Mouse (Mus musculus): Measurements from ENCODE around the gene Gm10974. TPM values are rescaled to one million over a fixed set of nuclear protein-coding genes. Genes with fewer than 3 reads are reported as not detected.

Gm10974 gene
- total and polyA plus RNA-seq, 3 experiments = not detected

- TF ChIP-seq EP300 (IDR thresholded peaks at IDR 0.05; ENCODE audit: insufficient read depth, low read depth, low read length) (no peak), CTCF (IDR thresholded peaks at IDR 0.05) (peak; percentile 77)
- Histone ChIP-seq H3K36me3 (ENCODE audit: control insufficient read depth, insufficient read depth, low read length) (no peaks in the 10 kb centered on the region), H3K79me2 (replicated peaks; ENCODE audit: control insufficient read depth, insufficient read depth, low read length) (no peaks in the 10 kb centered on the region), H3K4me1 (ENCODE audit: control insufficient read depth, insufficient read depth, low read length) (peaks cover 12% of the 10 kb centered on the region), H3K27me3 (ENCODE audit: control insufficient read depth, insufficient read depth, low read length) (no peaks in the 10 kb centered on the region), H3K4me3 (no peak overlapping the region), H3K9ac (ENCODE audit: low read depth, low read length) (no peak overlapping the region; the same call in 1 of the 2 replicates), H3K27ac (no peak overlapping the region; the same call in 1 of the 2 replicates)
- WGBS = 38% methylated on average over 4 of the region's 4 CpGs
- peak; percentile 66 to 82 for DNase-seq
- intact Hi-C loops (cut with DNase I) = loop anchor here (1.0 to 5.0 kb wide), 2 partner anchors 32 to 45 kb away; partner anchors contain the start of gene Lrrk1
Observed at GRCm38 (mm10) chr7:66342323-66342722, 23.4 kb upstream of the Gm10974 start.

GRCm38 (mm10) chr7:66342831-66343230 is 22.9 kb upstream of the Gm10974 start:
- WGBS = 65% methylated on average over 6 of the region's 6 CpGs
- Histone ChIP-seq H3K4me3 (0 out of 2 replicates have a peak overlapping the region, but pooled peaks have one; percentile 23), H3K79me2 (replicated peaks; ENCODE audit: control insufficient read depth, insufficient read depth, low read length) (no peaks in the 10 kb centered on the region), H3K9ac (ENCODE audit: low read depth, low read length) (peak overlapping the region; percentile 14; the same call in 1 of the 2 replicates), H3K4me1 (ENCODE audit: control insufficient read depth, insufficient read depth, low read length) (peaks cover 12% of the 10 kb centered on the region), H3K36me3 (ENCODE audit: control insufficient read depth, insufficient read depth, low read length) (no peaks in the 10 kb centered on the region), H3K27ac (peak overlapping the region; percentile 73), H3K27me3 (ENCODE audit: control insufficient read depth, insufficient read depth, low read length) (no peaks in the 10 kb centered on the region)
- TF ChIP-seq EP300 (IDR thresholded peaks at IDR 0.05; ENCODE audit: insufficient read depth, low read depth, low read length) = no peak
- intact Hi-C loops (cut with DNase I) = loop anchor here (1.0 to 5.0 kb wide), 2 partner anchors 33 to 44 kb away; partner anchors contain the start of gene Lrrk1
- peak in 1 of 2 experiments; percentile 35 for DNase-seq

- H3K4me3 ChIP-seq = 0 out of 2 replicates have a peak overlapping the region, but pooled peaks have one; percentile 23
Observed at GRCm38 (mm10) chr7:66343307-66343706, 22.4 kb upstream of the Gm10974 start.

GRCm38 (mm10) chr7:66346959-66347663 is 18.6 kb upstream of the Gm10974 start:
- Histone ChIP-seq H3K4me3 (no peak overlapping the region), H3K36me3 (ENCODE audit: control insufficient read depth, insufficient read depth, low read length) (no peaks in the 10 kb centered on the region), H3K9ac (ENCODE audit: low read depth, low read length) (no peak overlapping the region), H3K79me2 (replicated peaks; ENCODE audit: control insufficient read depth, insufficient read depth, low read length) (0 out of 2 replicates have a peak, but pooled peaks cover 2% of the 10 kb centered on the region), H3K27me3 (ENCODE audit: control insufficient read depth, insufficient read depth, low read length) (no peaks in the 10 kb centered on the region), H3K4me1 (ENCODE audit: control insufficient read depth, insufficient read depth, low read length) (peaks cover 5% of the 10 kb centered on the region), H3K27ac (no peak overlapping the region)
- TF ChIP-seq POLR2A (IDR thresholded peaks at IDR 0.05; ENCODE audit: insufficient read depth, low read depth, low read length) (no peak), EP300 (IDR thresholded peaks at IDR 0.05; ENCODE audit: insufficient read depth, low read depth, low read length) (no peak), CTCF (IDR thresholded peaks at IDR 0.05) (no peak)
- DNase-seq = no peak
- intact Hi-C loops (cut with DNase I) = no loop called here
- WGBS = 83% methylated on average over 9 of the region's 9 CpGs

More at GRCm38 (mm10) chr7:66343307-66343706, 22.4 kb upstream of the Gm10974 start:
- H3K36me3 ChIP-seq (ENCODE audit: control insufficient read depth, insufficient read depth, low read length) = no peaks in the 10 kb centered on the region
- peaks cover 12% of the 10 kb centered on the region for H3K4me1 ChIP-seq (ENCODE audit: control insufficient read depth, insufficient read depth, low read length)
- H3K27me3 ChIP-seq (ENCODE audit: control insufficient read depth, insufficient read depth, low read length) = no peaks in the 10 kb centered on the region
- intact Hi-C loops (cut with DNase I) = loop anchor here (5.0 kb wide), 1 partner anchor 44 kb away; the partner anchor contains the start of gene Lrrk1
- H3K27ac ChIP-seq = peak overlapping the region; percentile 73
- TF ChIP-seq CTCF (IDR thresholded peaks at IDR 0.05) (no peak), EP300 (IDR thresholded peaks at IDR 0.05; ENCODE audit: insufficient read depth, low read depth, low read length) (no peak), POLR2A (IDR thresholded peaks at IDR 0.05; ENCODE audit: insufficient read depth, low read depth, low read length) (no peak)
- WGBS = 45% methylated on average over 5 of the region's 5 CpGs
- H3K79me2 ChIP-seq (replicated peaks; ENCODE audit: control insufficient read depth, insufficient read depth, low read length) = no peaks in the 10 kb centered on the region
- no peak for DNase-seq
- H3K9ac ChIP-seq (ENCODE audit: low read depth, low read length) = no peak overlapping the region; the same call in 1 of the 2 replicates

- 0 out of 2 replicates have a peak, but pooled peaks cover 2% of the 10 kb centered on the region for H3K79me2 ChIP-seq (replicated peaks; ENCODE audit: control insufficient read depth, insufficient read depth, low read length)
- H3K27me3 ChIP-seq (ENCODE audit: control insufficient read depth, insufficient read depth, low read length) = no peaks in the 10 kb centered on the region
- H3K4me1 ChIP-seq (ENCODE audit: control insufficient read depth, insufficient read depth, low read length) = peaks cover 2% of the 10 kb centered on the region
- TF ChIP-seq EP300 (IDR thresholded peaks at IDR 0.05; ENCODE audit: insufficient read depth, low read depth, low read length) (no peak), CTCF (IDR thresholded peaks at IDR 0.05) (no peak), POLR2A (IDR thresholded peaks at IDR 0.05; ENCODE audit: insufficient read depth, low read depth, low read length) (no peak)
- DNase-seq = no peak
- 83% methylated on average over 10 of the region's 10 CpGs for WGBS
- H3K9ac ChIP-seq (ENCODE audit: low read depth, low read length) = no peak overlapping the region
- H3K36me3 ChIP-seq (ENCODE audit: control insufficient read depth, insufficient read depth, low read length) = no peaks in the 10 kb centered on the region
- H3K27ac ChIP-seq = no peak overlapping the region
- no peak overlapping the region for H3K4me3 ChIP-seq
- intact Hi-C loops (cut with DNase I) = no loop called here
Observed at GRCm38 (mm10) chr7:66348588-66348987, 17.1 kb upstream of the Gm10974 start.

- Histone ChIP-seq H3K4me3 (no peak overlapping the region), H3K9ac (ENCODE audit: low read depth, low read length) (no peak overlapping the region), H3K36me3 (ENCODE audit: control insufficient read depth, insufficient read depth, low read length) (no peaks in the 10 kb centered on the region), H3K27ac (no peak overlapping the region), H3K27me3 (ENCODE audit: control insufficient read depth, insufficient read depth, low read length) (no peaks in the 10 kb centered on the region), H3K79me2 (replicated peaks; ENCODE audit: control insufficient read depth, insufficient read depth, low read length) (0 out of 2 replicates have a peak, but pooled peaks cover 2% of the 10 kb centered on the region), H3K4me1 (ENCODE audit: control insufficient read depth, insufficient read depth, low read length) (no peaks in the 10 kb centered on the region)
- no peak for TF ChIP-seq CTCF (IDR thresholded peaks at IDR 0.05)
- TF ChIP-seq EP300 (IDR thresholded peaks at IDR 0.05; ENCODE audit: insufficient read depth, low read depth, low read length) = no peak
- no peak for TF ChIP-seq POLR2A (IDR thresholded peaks at IDR 0.05; ENCODE audit: insufficient read depth, low read depth, low read length)
- intact Hi-C loops (cut with DNase I) = no loop called here
- 76% methylated on average over 11 of the region's 11 CpGs for WGBS
- no peak for DNase-seq
Observed at GRCm38 (mm10) chr7:66349670-66350069, 16.0 kb upstream of the Gm10974 start.
